Mouse (Mus musculus): Measurements from ENCODE around the gene Fam171a1. TPM values are rescaled to one million over a fixed set of nuclear protein-coding genes. Genes with fewer than 3 reads are reported as not detected.

Gene Fam171a1
- polyA plus RNA-seq, 1 experiment from 2014 or later, result 57.0 TPM

DNA sequence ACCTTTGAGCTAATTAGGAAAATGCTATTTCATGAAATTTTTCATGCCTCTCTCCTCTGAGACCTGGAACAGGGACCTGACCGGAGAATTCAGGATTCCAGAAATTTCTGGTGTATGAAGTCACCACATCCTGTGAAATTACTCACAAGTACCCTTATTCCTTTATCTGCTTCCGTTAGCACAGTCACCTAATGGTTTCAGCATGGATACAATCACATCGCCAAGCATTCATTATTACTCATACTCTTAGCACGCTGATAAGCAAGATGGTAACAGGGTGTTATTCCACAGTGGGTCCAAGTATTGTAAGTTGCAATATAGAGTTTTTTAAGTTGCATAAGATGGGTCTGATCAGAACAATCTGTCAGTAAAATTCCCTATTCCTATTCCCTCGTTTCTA lies 125.2 kb downstream of the Fam171a1 start:
- H3K27ac ChIP-seq (ENCODE audit: low read depth), result no peak overlapping the region
- no peak overlapping the region for H3K4me3 ChIP-seq (ENCODE audit: low read depth, low read length)
- H3K4me1 ChIP-seq (ENCODE audit: insufficient read depth), result no peaks in the 10 kb centered on the region
- ATAC-seq (ENCODE audit: insufficient read depth) (peak; percentile 28; the same call in 1 of the 2 replicates), DNase-seq (peak; percentile 10)
- no peaks in the 10 kb centered on the region for H3K27me3 ChIP-seq (ENCODE audit: insufficient read depth, low read length)
- no peak overlapping the region for H3K9ac ChIP-seq
- no peaks in the 10 kb centered on the region for H3K36me3 ChIP-seq (ENCODE audit: insufficient read depth)
- no peaks in the 10 kb centered on the region for H3K9me3 ChIP-seq (ENCODE audit: low read depth, low read length)
- no peak for TF ChIP-seq CTCF (IDR thresholded peaks at IDR 0.05; ENCODE audit: low read depth)
- WGBS, result 52% methylated on average over 5 of the region's 5 CpGs
- H3K4me2 ChIP-seq, result no peak overlapping the region

DNA sequence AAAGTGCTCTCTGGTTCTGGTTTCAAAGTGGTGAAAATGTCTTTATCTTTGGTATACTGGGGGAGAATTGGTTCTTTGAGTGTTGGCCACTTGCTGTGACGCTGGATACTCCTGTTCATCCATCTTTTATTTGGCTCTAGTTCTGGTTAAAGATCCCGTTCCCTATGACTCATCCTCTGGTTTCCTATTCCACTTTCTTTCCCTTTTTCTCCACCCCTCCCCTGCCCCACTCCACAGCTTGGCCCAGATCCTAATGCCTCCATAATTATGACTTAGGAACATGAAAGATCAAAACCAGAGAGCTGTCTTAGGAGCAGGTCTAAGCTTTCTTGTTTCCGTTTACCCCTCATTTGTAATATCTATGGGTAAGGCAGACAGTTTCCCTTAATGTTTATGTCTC lies 130.2 kb downstream of the Fam171a1 start:
- no peak for DNase-seq
- no peak overlapping the region for H3K4me2 ChIP-seq
- no peaks in the 10 kb centered on the region for H3K36me3 ChIP-seq (ENCODE audit: insufficient read depth)
- H3K4me1 ChIP-seq (ENCODE audit: insufficient read depth), result no peaks in the 10 kb centered on the region
- WGBS, result 36% methylated on average over 3 of the region's 3 CpGs
- ATAC-seq (ENCODE audit: insufficient read depth), result no peak
- H3K27me3 ChIP-seq (ENCODE audit: insufficient read depth, low read length), result no peaks in the 10 kb centered on the region
- no peaks in the 10 kb centered on the region for H3K9me3 ChIP-seq (ENCODE audit: low read depth, low read length)
- H3K27ac ChIP-seq (ENCODE audit: low read depth), result no peak overlapping the region
- TF ChIP-seq CTCF (IDR thresholded peaks at IDR 0.05; ENCODE audit: low read depth), result no peak
- no peak overlapping the region for H3K4me3 ChIP-seq (ENCODE audit: low read depth, low read length)
- H3K9ac ChIP-seq, result no peak overlapping the region

DNA sequence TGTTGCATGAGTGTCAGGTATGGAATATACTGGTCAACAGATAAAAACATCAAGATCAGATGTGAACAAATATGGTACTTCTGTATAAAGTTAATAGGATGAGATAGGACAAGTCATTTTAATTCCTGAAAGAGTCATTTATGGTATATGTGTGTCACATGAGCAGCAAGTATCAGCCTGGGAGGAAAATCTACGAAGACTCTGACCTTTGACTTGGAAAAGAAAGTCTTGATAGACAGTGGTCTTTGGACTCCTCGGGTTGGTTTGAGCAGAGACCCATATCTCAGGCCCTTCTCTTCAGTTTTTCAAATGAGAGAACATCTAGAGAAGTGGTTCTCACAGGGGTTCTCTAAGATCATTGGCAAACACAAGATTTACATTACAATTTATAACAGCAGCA lies 137.3 kb downstream of the Fam171a1 start:
- DNase-seq, result no peak
- H3K27me3 ChIP-seq (ENCODE audit: insufficient read depth, low read length), result no peaks in the 10 kb centered on the region
- H3K4me3 ChIP-seq (ENCODE audit: low read depth, low read length), result no peak overlapping the region
- WGBS, result 70% methylated on average over 2 of the region's 2 CpGs
- H3K4me2 ChIP-seq, result no peak overlapping the region
- H3K9ac ChIP-seq, result no peak overlapping the region
- H3K9me3 ChIP-seq (ENCODE audit: low read depth, low read length), result no peaks in the 10 kb centered on the region
- no peak for ATAC-seq (ENCODE audit: insufficient read depth)
- H3K4me1 ChIP-seq (ENCODE audit: insufficient read depth), result no peaks in the 10 kb centered on the region
- no peak for TF ChIP-seq CTCF (IDR thresholded peaks at IDR 0.05; ENCODE audit: low read depth)
- H3K36me3 ChIP-seq (ENCODE audit: insufficient read depth), result no peaks in the 10 kb centered on the region
- no peak overlapping the region for H3K27ac ChIP-seq (ENCODE audit: low read depth)

DNA sequence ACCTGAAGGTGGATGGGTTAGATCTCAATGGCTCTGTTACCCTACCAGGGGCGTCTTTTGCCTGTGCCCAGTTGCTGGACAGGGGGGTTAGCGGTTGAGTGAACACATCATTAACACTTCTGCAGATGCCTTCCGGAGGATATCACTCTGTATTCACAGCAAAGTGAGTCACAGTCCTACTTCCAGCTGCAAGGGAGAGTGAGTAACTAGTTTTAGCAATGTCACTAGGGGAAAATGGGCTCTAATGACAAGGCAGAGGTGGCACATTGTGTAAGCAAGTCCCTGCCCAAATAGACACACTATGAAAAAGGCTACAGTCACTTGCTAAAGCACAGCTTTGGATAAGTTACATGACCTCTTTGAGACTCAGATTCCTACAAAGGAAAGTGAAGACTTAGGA lies 152.4 kb downstream of the Fam171a1 start:
- Histone ChIP-seq H3K4me3 (ENCODE audit: low read depth, low read length) (no peak overlapping the region), H3K36me3 (ENCODE audit: insufficient read depth) (no peaks in the 10 kb centered on the region), H3K4me1 (ENCODE audit: insufficient read depth) (no peaks in the 10 kb centered on the region), H3K4me2 (no peak overlapping the region), H3K9ac (no peak overlapping the region), H3K27ac (ENCODE audit: low read depth) (no peak overlapping the region), H3K9me3 (ENCODE audit: low read depth, low read length) (no peaks in the 10 kb centered on the region), H3K27me3 (ENCODE audit: insufficient read depth, low read length) (no peaks in the 10 kb centered on the region)
- WGBS, result 74% methylated on average over 3 of the region's 3 CpGs
- no peak for ATAC-seq (ENCODE audit: insufficient read depth)
- no peak for TF ChIP-seq CTCF (IDR thresholded peaks at IDR 0.05; ENCODE audit: low read depth)
- DNase-seq, result no peak

DNA sequence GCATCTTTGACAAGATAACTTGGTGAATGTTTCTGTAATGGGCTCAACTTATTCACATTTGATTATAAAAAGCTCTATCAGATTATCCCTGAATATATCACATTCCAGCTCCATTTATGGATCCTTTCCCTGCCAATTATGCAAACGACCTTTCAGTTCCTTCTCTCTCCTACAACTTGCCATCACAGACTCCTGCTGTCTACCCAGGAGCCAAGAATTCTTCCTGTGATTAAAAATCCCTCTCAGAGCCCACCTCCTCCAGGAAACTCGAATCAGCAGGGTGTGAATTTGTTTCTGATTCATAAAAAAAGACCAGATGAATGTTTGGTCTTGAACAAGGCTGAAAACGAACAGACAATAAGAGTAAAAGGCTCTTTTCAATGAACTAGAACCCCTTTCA lies 153.9 kb downstream of the Fam171a1 start:
- DNase-seq (no peak), ATAC-seq (ENCODE audit: insufficient read depth) (no peak)
- no peaks in the 10 kb centered on the region for H3K4me1 ChIP-seq (ENCODE audit: insufficient read depth)
- H3K27ac ChIP-seq (ENCODE audit: low read depth), result no peak overlapping the region
- no peak for TF ChIP-seq CTCF (IDR thresholded peaks at IDR 0.05; ENCODE audit: low read depth)
- no peak overlapping the region for H3K4me2 ChIP-seq
- no peaks in the 10 kb centered on the region for H3K27me3 ChIP-seq (ENCODE audit: insufficient read depth, low read length)
- no peaks in the 10 kb centered on the region for H3K36me3 ChIP-seq (ENCODE audit: insufficient read depth)
- H3K9me3 ChIP-seq (ENCODE audit: low read depth, low read length), result no peaks in the 10 kb centered on the region
- H3K4me3 ChIP-seq (ENCODE audit: low read depth, low read length), result no peak overlapping the region
- no peak overlapping the region for H3K9ac ChIP-seq
- WGBS, result 23% methylated on average over 3 of the region's 3 CpGs

DNA sequence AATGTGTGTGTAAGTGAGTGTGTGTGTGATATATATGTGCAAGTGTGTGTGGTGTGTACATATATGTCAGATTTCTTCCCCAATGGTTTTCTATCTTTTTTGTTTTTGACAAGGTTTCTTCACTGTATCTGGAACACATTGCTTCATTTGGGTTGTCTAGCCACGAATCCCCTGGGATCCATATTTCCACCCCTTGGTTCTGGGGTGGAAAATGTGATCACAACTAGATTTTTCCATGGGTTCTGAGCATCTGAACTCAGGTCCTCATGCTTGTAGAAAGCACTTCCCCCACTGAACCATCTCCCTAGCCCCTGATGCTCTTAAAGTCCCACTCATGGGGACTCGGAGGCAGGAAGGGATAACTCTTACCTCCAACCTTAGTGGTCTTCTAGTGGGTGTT lies 159.3 kb downstream of the Fam171a1 start:
- no peaks in the 10 kb centered on the region for H3K9me3 ChIP-seq (ENCODE audit: low read depth, low read length)
- 78% methylated on average over 2 of the region's 2 CpGs for WGBS
- no peak overlapping the region for H3K9ac ChIP-seq
- no peak for TF ChIP-seq CTCF (IDR thresholded peaks at IDR 0.05; ENCODE audit: low read depth)
- no peak overlapping the region for H3K4me3 ChIP-seq (ENCODE audit: low read depth, low read length)
- DNase-seq, result no peak
- no peak overlapping the region for H3K4me2 ChIP-seq
- ATAC-seq (ENCODE audit: insufficient read depth), result no peak
- H3K27me3 ChIP-seq (ENCODE audit: insufficient read depth, low read length), result no peaks in the 10 kb centered on the region
- H3K4me1 ChIP-seq (ENCODE audit: insufficient read depth), result no peaks in the 10 kb centered on the region
- H3K27ac ChIP-seq (ENCODE audit: low read depth), result no peak overlapping the region
- no peaks in the 10 kb centered on the region for H3K36me3 ChIP-seq (ENCODE audit: insufficient read depth)

DNA sequence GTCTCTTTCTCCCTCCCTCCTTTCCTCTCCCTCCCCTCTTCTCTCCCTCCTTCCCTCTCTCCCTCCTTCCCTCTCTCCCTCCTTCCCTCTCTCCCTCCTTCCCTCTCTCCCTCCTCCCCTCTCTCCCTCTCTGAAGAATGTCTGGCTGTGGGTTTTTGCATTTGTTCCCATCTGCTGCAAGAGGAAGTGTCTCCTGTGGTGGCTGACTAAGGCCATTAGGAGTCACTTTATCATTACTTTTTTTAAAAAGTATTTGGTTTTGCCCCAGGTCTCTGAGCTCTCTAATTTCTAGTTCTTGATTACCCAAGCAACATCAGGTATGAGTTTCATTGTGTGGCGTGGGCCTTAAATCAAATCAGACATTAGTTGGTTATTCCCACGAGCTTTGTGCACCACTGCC lies 162.1 kb downstream of the Fam171a1 start:
- Histone ChIP-seq H3K36me3 (ENCODE audit: insufficient read depth) (no peaks in the 10 kb centered on the region), H3K9me3 (ENCODE audit: low read depth, low read length) (no peaks in the 10 kb centered on the region), H3K4me1 (ENCODE audit: insufficient read depth) (no peaks in the 10 kb centered on the region), H3K4me3 (ENCODE audit: low read depth, low read length) (no peak overlapping the region), H3K27ac (ENCODE audit: low read depth) (no peak overlapping the region), H3K4me2 (no peak overlapping the region), H3K9ac (no peak overlapping the region), H3K27me3 (ENCODE audit: insufficient read depth, low read length) (no peaks in the 10 kb centered on the region)
- no peak for TF ChIP-seq CTCF (IDR thresholded peaks at IDR 0.05; ENCODE audit: low read depth)
- ATAC-seq (ENCODE audit: insufficient read depth) (no peak), DNase-seq (no peak)
- 77% methylated on average over 2 of the region's 2 CpGs for WGBS

Small RNA genes lying within 50 kb of the gene (microRNA-seq; reads per million reads assigned to microRNA genes)
- gene Gm27306 (ENCODE audit: borderline number of aligned reads), result not detected

Other genes starting within 250 kb of the Fam171a1 start
- 41.3 and 41.6 TPM in 2 replicates for gene Nmt2, start 170.0 kb downstream of the Fam171a1 start, polyA plus RNA-seq (2014; fragmentation: Nextera tagmentation; extraction: Ambion mirVana)
- 26.3 and 26.8 TPM in 2 replicates for gene Rpp38, start 218.4 kb downstream of the Fam171a1 start, polyA plus RNA-seq (2014; fragmentation: Nextera tagmentation; extraction: Ambion mirVana)
- gene Acbd7, start 221.9 kb downstream of the Fam171a1 start, polyA plus RNA-seq (2014; fragmentation: Nextera tagmentation; extraction: Ambion mirVana), result 0.51 and 0.92 TPM in 2 replicates

All from lung, embryonic 14.5 days (tissue).